Mouse (Mus musculus): ENCODE measurements around the gene Gm28079.
"Not testable (repeated sequence)": the region's sequence is repeated elsewhere in the genome, so short reads cannot be mapped to it uniquely, and the experiment has no call there.

Gm28079 gene

GRCm38 (mm10) chrY:70014799-70015198 lies at the start of gene Gm28079:
Gene Gm28079, minus strand, starts transcription at chrY:70014899.
- DNase-seq (ENCODE audit: low spot score): not testable (repeated sequence)
